Mouse (Mus musculus): Measurements from ENCODE around the gene Abr.

DNA sequence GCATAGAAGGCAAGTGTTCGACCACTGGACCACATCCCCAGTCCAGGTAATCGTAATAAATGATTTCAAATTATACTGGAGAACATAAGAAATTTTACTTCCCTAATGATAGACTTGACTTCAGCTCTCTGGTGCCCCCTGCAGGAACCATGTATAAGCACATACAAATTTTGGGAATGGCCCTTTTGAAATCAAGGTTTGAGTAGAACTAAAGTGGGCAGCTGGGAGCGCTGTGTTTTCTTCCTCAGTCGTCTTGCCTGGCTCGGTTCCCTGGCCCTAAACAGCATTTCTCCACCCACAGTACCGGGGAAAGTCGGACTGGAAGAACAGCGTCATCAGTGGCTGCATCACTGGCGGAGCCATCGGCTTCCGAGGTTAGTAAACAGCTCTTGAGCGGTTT lies 211.3 kb downstream of the Abr start:
- no peak for TF ChIP-seq POLR2A (IDR thresholded peaks at IDR 0.05; ENCODE audit: insufficient read length, low read depth)
- TF ChIP-seq USF1 (IDR thresholded peaks at IDR 0.05; ENCODE audit: low read depth) = no peak
- TF ChIP-seq CEBPB (IDR thresholded peaks at IDR 0.05; ENCODE audit: insufficient read depth, poor library complexity, severe bottlenecking) = no peak
- no peak for TF ChIP-seq E2F4 (IDR thresholded peaks at IDR 0.05; ENCODE audit: insufficient read depth)
- no peak for TF ChIP-seq MAX (IDR thresholded peaks at IDR 0.05; ENCODE audit: low read depth)
- no peak for TF ChIP-seq POLR2AphosphoS2 (IDR thresholded peaks at IDR 0.05; ENCODE audit: insufficient read length, low read depth)
- TF ChIP-seq MYOG (IDR thresholded peaks at IDR 0.05; ENCODE audit: control insufficient read depth in 1 of 3, insufficient read depth in 1 of 3, insufficient read length in 2 of 3, low read depth in 2 of 3) = no peak
- TF ChIP-seq TCF3 (IDR thresholded peaks at IDR 0.05; ENCODE audit: insufficient read length, low read depth) = no peak
